Mouse (Mus musculus) testis, adult 2 months (tissue): ENCODE data around the gene Tfap2a.

Experiments used
- CTCF ChIP-seq: fragments of 200-500 bp; IDR thresholded peaks from 2 replicates; pipeline ENCODE4 v1.5.1; 2012; ENCODE audit warnings: low read depth, mild to moderate bottlenecking, inconsistent platforms, low read length, moderate library complexity; ENCODE audit not compliant: control insufficient read depth, insufficient read depth, insufficient replicate concordance
- POLR2A ChIP-seq: fragments of 200-500 bp; IDR thresholded peaks from 2 replicates; pipeline ENCODE4 v1.6.1; 2012; ENCODE audit warnings: low read depth, mild to moderate bottlenecking, inconsistent platforms, low read length, moderate library complexity; ENCODE audit not compliant: control insufficient read depth

- TF ChIP-seq CTCF = no peak
- no peak for TF ChIP-seq POLR2A
These were observed 3.8 kb upstream of the Tfap2a start for GRCm38 (mm10) chr13:40741841-40742550.
